In genomic region chr1:106513481-106513880, GRCm38 (mm10) we compare ENCODE assay signal across 14 mouse cellular contexts.
"Had no signal": no experiment of that assay in that cellular context is flagged by ENCODE, and none has a peak within 500 bp of the region (broad histone marks: within the 10 kb centered on the region; RNA-seq: fewer than 3 reads in every experiment).

No protein-coding gene starts in this region.

- H3K36me3 ChIP-seq: limb, embryonic 15.5 days; liver, embryonic 12.5 days; midbrain, embryonic 15.5 days; neural tube, embryonic 13.5 days had no signal

- H3K4me2 ChIP-seq: limb, embryonic 15.5 days; liver, embryonic 12.5 days; midbrain, embryonic 11.5 days; midbrain, embryonic 15.5 days; neural tube, embryonic 13.5 days had no signal

- H3K9ac ChIP-seq: limb, embryonic 15.5 days; liver, embryonic 12.5 days; midbrain, embryonic 15.5 days; neural tube, embryonic 13.5 days had no signal

- ATAC-seq: intestine, embryonic 16.5 days; liver, embryonic 12.5 days had no signal

- H3K9me3 ChIP-seq: limb, embryonic 15.5 days; liver, embryonic 12.5 days; midbrain, embryonic 15.5 days; neural tube, embryonic 13.5 days had no signal

- H3K27ac ChIP-seq: limb, embryonic 15.5 days; liver, embryonic 12.5 days; midbrain, embryonic 15.5 days; neural tube, embryonic 13.5 days had no signal

- H3K4me1 ChIP-seq: limb, embryonic 15.5 days; midbrain, embryonic 15.5 days; neural tube, embryonic 13.5 days had no signal

- H3K4me3 ChIP-seq: limb, embryonic 15.5 days; liver, embryonic 12.5 days; midbrain, embryonic 15.5 days; neural tube, embryonic 13.5 days had no signal

- H3K27me3 ChIP-seq: limb, embryonic 15.5 days; liver, embryonic 12.5 days; midbrain, embryonic 15.5 days; neural tube, embryonic 13.5 days had no signal

- DNase-seq: layer of hippocampus, adult 9-11 months; layer of hippocampus, postnatal 36 days; lung, postnatal 4 days; retina, postnatal 1 day; right cerebral cortex, postnatal 4 days; spleen, adult 18-20 months; thymus, adult 18-20 months; thymus, postnatal 14 days had no signal
